Mouse (Mus musculus) effector memory CD4-positive, alpha-beta T cell, adult 7 months (primary cell): ENCODE measurements around the gene Ppm1n. TPM values are rescaled to one million over a fixed set of nuclear protein-coding genes. Genes with fewer than 3 reads are reported as not detected.

Source experiments
- polyA plus RNA-seq: library from polyadenylated mRNA; unstranded; fragments of 100-300 nt; shearing (Covaris generic); gene quantifications from one replicate; pipeline ENCODE4 v1.2.1, GENCODE M21; 2017

The Ppm1n gene
- 3.0 TPM for polyA plus RNA-seq

GRCm38 (mm10) chr7:19279581-19280114 is at the start of gene Ppm1n:
Gene Ppm1n, minus strand, starts transcription at chr7:19280064.

DNA sequence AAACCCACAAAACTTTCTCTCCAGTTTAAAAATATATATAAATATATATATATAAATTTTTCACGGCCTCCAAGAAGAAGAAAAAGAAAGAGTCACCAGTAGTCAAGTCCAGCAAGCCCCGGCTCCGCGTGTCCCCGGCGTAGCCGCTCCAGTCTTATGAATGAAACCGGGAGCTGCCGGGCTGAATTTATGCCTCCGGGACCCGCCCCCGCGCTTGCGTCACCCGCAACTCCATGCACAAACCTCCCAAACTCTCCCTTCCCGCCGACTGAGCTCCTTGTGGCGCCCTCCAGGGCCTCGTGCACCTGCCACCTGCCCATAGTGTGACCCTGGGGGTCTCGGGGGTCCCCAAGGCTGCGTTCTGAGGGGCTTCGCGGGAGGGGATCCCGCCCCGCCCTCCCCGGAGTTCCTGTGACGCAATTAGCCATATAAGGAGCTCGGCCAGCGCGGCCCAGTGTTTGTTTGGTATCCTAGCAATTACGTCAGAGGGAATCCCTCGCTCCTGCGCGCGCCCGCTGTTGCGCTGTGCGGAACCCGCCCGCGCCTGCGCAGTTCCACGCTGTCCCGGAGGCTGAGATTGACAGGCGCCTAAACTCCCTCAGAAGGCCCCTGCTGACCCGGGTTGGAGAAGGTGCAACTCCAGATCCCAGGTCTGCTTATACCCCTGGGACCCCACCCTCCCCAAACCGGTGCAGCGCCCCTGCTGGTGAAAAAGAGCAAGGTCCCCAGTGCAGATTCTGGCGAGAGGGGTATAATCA is 30.2 kb upstream of the Ppm1n start, which contains the start of gene Fosb:
Gene Fosb, minus strand, starts transcription at position 168 of the 758 bp plus-strand sequence.

DNA sequence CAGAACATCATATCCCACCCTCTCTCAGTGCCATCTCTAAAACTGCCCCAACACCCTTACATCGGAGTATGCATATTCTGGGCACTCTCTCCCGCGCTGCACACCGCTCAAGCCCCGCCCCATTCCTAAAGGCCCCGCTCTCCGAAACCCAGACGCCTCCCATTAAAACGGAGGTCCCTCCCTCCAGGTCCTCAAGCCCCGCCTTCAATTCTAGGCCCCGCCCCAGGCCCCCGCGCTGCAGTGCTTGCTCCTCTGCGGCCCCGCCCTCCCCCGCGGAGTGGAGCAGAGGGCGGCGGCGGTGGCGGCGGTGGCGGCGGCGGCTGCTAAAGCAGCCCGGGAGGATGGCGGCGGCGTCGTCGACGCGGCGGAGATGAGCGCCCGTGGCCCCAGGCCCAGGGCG is 2.5 kb upstream of the Ppm1n start, which contains the start of gene Rtn2:
Gene Rtn2, plus strand, starts transcription at position 240 of the 400 bp plus-strand sequence.

GRCm38 (mm10) chr7:19271238-19272172 is 8.4 kb downstream of the Ppm1n start, which contains the start of gene Vasp:
Gene Vasp, minus strand, starts transcription at chr7:19271817.

DNA sequence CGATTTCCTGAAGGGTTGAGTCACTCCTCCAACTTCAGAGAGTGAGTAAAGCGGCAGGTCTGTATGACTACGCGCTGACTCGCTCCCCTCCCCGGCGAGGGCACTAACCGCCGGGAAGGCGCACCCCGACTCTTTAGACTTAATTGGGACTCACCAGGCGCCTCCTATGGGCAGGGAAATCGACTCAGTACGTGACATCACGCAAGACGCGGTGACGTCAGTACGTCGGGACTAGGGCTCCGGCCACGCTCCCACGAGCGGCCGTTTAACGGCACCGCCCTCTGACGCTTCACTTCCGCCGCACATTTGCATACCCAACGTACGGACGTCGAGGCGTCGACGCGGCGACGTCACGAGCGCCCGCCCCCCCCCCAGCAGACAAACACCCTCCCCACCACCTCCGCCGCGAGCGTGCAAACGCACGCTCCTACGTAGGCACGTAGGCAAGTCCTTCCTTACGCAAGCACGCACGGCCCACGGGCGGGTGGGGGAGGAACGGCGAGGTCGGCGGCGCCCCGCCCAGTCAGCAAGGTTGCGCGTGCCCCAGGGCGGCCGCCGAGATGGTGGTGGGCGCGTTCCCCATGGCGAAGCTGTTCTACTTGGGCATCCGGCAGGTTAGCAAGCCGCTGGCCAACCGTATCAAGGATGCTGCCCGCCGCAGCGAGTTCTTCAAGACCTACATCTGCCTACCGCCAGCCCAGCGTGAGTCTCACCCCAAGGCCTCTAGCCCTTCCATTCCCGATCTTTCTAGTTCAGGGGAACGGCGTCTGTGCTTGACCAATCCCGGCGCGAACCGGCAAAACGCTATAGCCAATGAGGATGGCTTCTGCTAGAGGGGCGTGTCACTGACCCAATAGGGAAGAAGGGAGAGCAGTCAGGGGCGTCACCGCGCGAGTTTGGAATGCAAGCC is 51.7 kb downstream of the Ppm1n start, which contains the start of gene Opa3:
Gene Opa3, plus strand, starts transcription at position 452 of the 910 bp plus-strand sequence.

Other genes with a start within 250 kb of the Ppm1n start
- not detected for gene Rsph6a, start 225.4 kb downstream of the Ppm1n start, polyA plus RNA-seq
- gene Dmwd, start 203.8 kb downstream of the Ppm1n start, polyA plus RNA-seq = not detected
- not detected for gene Dmpk, start 196.2 kb downstream of the Ppm1n start, polyA plus RNA-seq
- not detected for gene Six5, start 185.5 kb downstream of the Ppm1n start, polyA plus RNA-seq
- gene Gm4969, start 161.7 kb downstream of the Ppm1n start, polyA plus RNA-seq = not detected
- gene Fbxo46, start 160.2 kb downstream of the Ppm1n start, polyA plus RNA-seq = 10.6 TPM
- gene Qpctl, start 130.8 kb downstream of the Ppm1n start, polyA plus RNA-seq = 9.3 TPM
- 34.4 TPM for gene Snrpd2, start 130.3 kb downstream of the Ppm1n start, polyA plus RNA-seq
- not detected for gene Gipr, start 113.9 kb downstream of the Ppm1n start, polyA plus RNA-seq
- 11.0 TPM for gene Eml2, start 103.6 kb downstream of the Ppm1n start, polyA plus RNA-seq
- not detected for gene Gpr4, start 67.5 kb downstream of the Ppm1n start, polyA plus RNA-seq
- 66.0 TPM for gene Opa3, start 51.7 kb downstream of the Ppm1n start, polyA plus RNA-seq
- 205 TPM for gene Vasp, start 8.2 kb downstream of the Ppm1n start, polyA plus RNA-seq
- 0.50 TPM for gene Rtn2, start 2.6 kb upstream of the Ppm1n start, polyA plus RNA-seq
- 39.6 TPM for gene Fosb, start 30.0 kb upstream of the Ppm1n start, polyA plus RNA-seq
- gene Ercc1, start 64.7 kb upstream of the Ppm1n start, polyA plus RNA-seq = 64.9 TPM
- gene Cd3eap, start 79.4 kb upstream of the Ppm1n start, polyA plus RNA-seq = 5.2 TPM
- 0.84 TPM for gene Ppp1r13l, start 79.7 kb upstream of the Ppm1n start, polyA plus RNA-seq
- gene Ercc2, start 101.9 kb upstream of the Ppm1n start, polyA plus RNA-seq = 8.5 TPM
- 4.7 TPM for gene Klc3, start 124.0 kb upstream of the Ppm1n start, polyA plus RNA-seq
- 0.18 TPM for gene Ckm, start 124.7 kb upstream of the Ppm1n start, polyA plus RNA-seq
- 6.2 TPM for gene Mark4, start 178.8 kb upstream of the Ppm1n start, polyA plus RNA-seq
- not detected for gene Exoc3l2, start 183.3 kb upstream of the Ppm1n start, polyA plus RNA-seq
- 3.8 TPM for gene Bloc1s3, start 228.3 kb upstream of the Ppm1n start, polyA plus RNA-seq
- gene Trappc6a, start 228.3 kb upstream of the Ppm1n start, polyA plus RNA-seq = 48.8 TPM
- not detected for gene Nkpd1, start 237.8 kb upstream of the Ppm1n start, polyA plus RNA-seq